Mouse (Mus musculus): ENCODE results near the gene Cts7. TPM values are rescaled to one million over a fixed set of nuclear protein-coding genes. Genes with fewer than 3 reads are reported as not detected.

Gene Cts7
- not detected in 2 replicates for total RNA-seq (2014; rRNA removed)
- not detected in 2 replicates for polyA plus RNA-seq (2015; fragmentation: Nextera tagmentation; extraction: Ambion mirVana)

GRCm38 (mm10) chr13:61358097-61358496 lies at the start of gene Cts7:
Gene Cts7 (minus strand): TSS chr13:61358197.
- Histone ChIP-seq H3K27me3 (ENCODE audit: insufficient read depth, low read length) (no peaks in the 10 kb centered on the region), H3K4me2 (ENCODE audit: low read depth) (no peak within 1 kb of the TSS), H3K4me3 (ENCODE audit: low read depth, low read length) (no peak within 1 kb of the TSS), H3K9ac (no peak within 1 kb of the TSS), H3K27ac (ENCODE audit: low read depth, low read length) (no peak within 1 kb of the TSS), H3K4me1 (ENCODE audit: insufficient read depth) (no peaks in the 10 kb centered on the region), H3K36me3 (ENCODE audit: insufficient read depth) (no peaks in the 10 kb centered on the region), H3K9me3 (ENCODE audit: low read length) (peaks cover 7% of the 10 kb centered on the region; the same call in 1 of the 2 replicates)
- no peak for ATAC-seq
- no peak for TF ChIP-seq CTCF (IDR thresholded peaks at IDR 0.05; ENCODE audit: low read depth)
- DNase-seq = no peak

Small RNA genes lying within 50 kb of the gene (microRNA-seq; reads per million reads assigned to microRNA genes)
- gene Gm27704 = 0 reads per million in 2 experiments

Other genes starting within 250 kb of the Cts7 start
- not detected in 2 replicates for gene Ctsr, start 193.9 kb downstream of the Cts7 start, total RNA-seq (2014; rRNA removed)
- not detected in 2 replicates for gene Ctsr, start 193.9 kb downstream of the Cts7 start, polyA plus RNA-seq (2015; fragmentation: Nextera tagmentation; extraction: Ambion mirVana)
- gene Cts6, start 154.8 kb downstream of the Cts7 start, total RNA-seq (2014; rRNA removed) = not detected in 2 replicates
- not detected in 2 replicates for gene Cts6, start 154.8 kb downstream of the Cts7 start, polyA plus RNA-seq (2015; fragmentation: Nextera tagmentation; extraction: Ambion mirVana)
- not detected in 2 replicates for gene Cts8, start 102.8 kb downstream of the Cts7 start, total RNA-seq (2014; rRNA removed)
- gene Cts8, start 102.8 kb downstream of the Cts7 start, polyA plus RNA-seq (2015; fragmentation: Nextera tagmentation; extraction: Ambion mirVana) = not detected in 2 replicates
- not detected in 2 replicates for gene Gm49398, start 69.4 kb downstream of the Cts7 start, total RNA-seq (2014; rRNA removed)
- gene Gm49398, start 69.4 kb downstream of the Cts7 start, polyA plus RNA-seq (2015; fragmentation: Nextera tagmentation; extraction: Ambion mirVana) = not detected in 2 replicates
- not detected in 2 replicates for gene Ctsm, start 183.6 kb upstream of the Cts7 start, total RNA-seq (2014; rRNA removed)
- not detected in 2 replicates for gene Ctsm, start 183.6 kb upstream of the Cts7 start, polyA plus RNA-seq (2015; fragmentation: Nextera tagmentation; extraction: Ambion mirVana)
- gene Gm49352, start 210.0 kb upstream of the Cts7 start, total RNA-seq (2014; rRNA removed) = not detected in 2 replicates
- not detected in 2 replicates for gene Gm49352, start 210.0 kb upstream of the Cts7 start, polyA plus RNA-seq (2015; fragmentation: Nextera tagmentation; extraction: Ambion mirVana)
- not detected in 2 replicates for gene Cts3, start 211.9 kb upstream of the Cts7 start, total RNA-seq (2014; rRNA removed)
- gene Cts3, start 211.9 kb upstream of the Cts7 start, polyA plus RNA-seq (2015; fragmentation: Nextera tagmentation; extraction: Ambion mirVana) = not detected in 2 replicates